In genomic region chr8:71130411-71131261, GRCm38 (mm10) we compare ENCODE assay signal across 12 mouse cellular contexts.
DNase-seq lines count a peak whose midpoint lies in the region; ATAC-seq lines count a peak whose summit lies in the region.
"Had no signal": no experiment of that assay in that cellular context is flagged by ENCODE, and none has a peak within 500 bp of the region (broad histone marks: within the 10 kb centered on the region; RNA-seq: fewer than 3 reads in every experiment).

No protein-coding gene starts in this region.

- H3K9me3 ChIP-seq in heart, embryonic 11.5 days (replicated peaks; ENCODE audit: control insufficient read depth, low read length) = no peaks in the 10 kb centered on the region; the same call in 1 of the 2 replicates
- no peaks in the 10 kb centered on the region; the same call in 1 of the 2 replicates for H3K9me3 ChIP-seq in neural tube, embryonic 11.5 days (ENCODE audit: control insufficient read depth, low read length)
- no peaks in the 10 kb centered on the region for H3K9me3 ChIP-seq in limb, embryonic 15.5 days
- H3K9me3 ChIP-seq: liver, embryonic 13.5 days had no signal

- ATAC-seq in heart, embryonic 11.5 days (replicated peaks; ENCODE audit: insufficient number of reproducible peaks, low FRiP score, low TSS enrichment) = peak; percentile 71
- peak; percentile 65 for ATAC-seq in neural tube, embryonic 11.5 days (ENCODE audit: insufficient read depth, low FRiP score, low TSS enrichment)
- peak; percentile 68 for ATAC-seq in limb, embryonic 15.5 days (ENCODE audit: insufficient number of reproducible peaks, low FRiP score, low TSS enrichment, low read depth)

- no peak overlapping the region for H3K27ac ChIP-seq in heart, embryonic 11.5 days (ENCODE audit: low read depth, low read length)
- no peak overlapping the region for H3K27ac ChIP-seq in neural tube, embryonic 11.5 days (ENCODE audit: low read depth, low read length)
- H3K27ac ChIP-seq in limb, embryonic 15.5 days = no peak overlapping the region
- H3K27ac ChIP-seq: liver, embryonic 13.5 days had no signal

- H3K9ac ChIP-seq in heart, embryonic 11.5 days (ENCODE audit: low read depth, low read length) = no peak overlapping the region
- no peak overlapping the region for H3K9ac ChIP-seq in neural tube, embryonic 11.5 days (ENCODE audit: low read length)
- H3K9ac ChIP-seq in limb, embryonic 15.5 days = no peak overlapping the region
- H3K9ac ChIP-seq: liver, embryonic 13.5 days had no signal

- H3K27me3 ChIP-seq in heart, embryonic 11.5 days (ENCODE audit: control insufficient read depth, insufficient read depth, low read length) = no peaks in the 10 kb centered on the region
- H3K27me3 ChIP-seq in neural tube, embryonic 11.5 days (ENCODE audit: control insufficient read depth, insufficient read depth, low read length) = no peaks in the 10 kb centered on the region
- no peaks in the 10 kb centered on the region for H3K27me3 ChIP-seq in limb, embryonic 15.5 days
- H3K27me3 ChIP-seq: liver, embryonic 13.5 days had no signal

- no peaks in the 10 kb centered on the region for H3K4me1 ChIP-seq in heart, embryonic 11.5 days (ENCODE audit: control insufficient read depth, insufficient read depth, low read length)
- H3K4me1 ChIP-seq in neural tube, embryonic 11.5 days (ENCODE audit: control insufficient read depth, insufficient read depth, low read length) = no peaks in the 10 kb centered on the region
- no peaks in the 10 kb centered on the region for H3K4me1 ChIP-seq in limb, embryonic 15.5 days
- H3K4me1 ChIP-seq: liver, embryonic 13.5 days had no signal

- no peak for DNase-seq in heart, postnatal 4 days
- DNase-seq in neural tube, embryonic 11.5 days (ENCODE audit: low spot score) = no peak
- no peak for DNase-seq in neural tube, embryonic 10.5 days (ENCODE audit: extremely low spot score, low spot score)
- no peak for DNase-seq in ovary, postnatal 10 days (ENCODE audit: low spot score)
- no peak for DNase-seq in frontal cortex, postnatal 25 days (ENCODE audit: low spot score in 2 of 2)
- no peak for DNase-seq in natural killer cell, adult 2 months (ENCODE audit: low spot score in 2 of 2)
- DNase-seq: cerebellum, adult 9-10 months; kidney, adult 2 months; liver, embryonic 13.5 days had no signal

- H3K4me2 ChIP-seq in heart, embryonic 11.5 days = no peak overlapping the region
- H3K4me2 ChIP-seq in neural tube, embryonic 11.5 days (ENCODE audit: low read depth) = no peak overlapping the region
- H3K4me2 ChIP-seq in limb, embryonic 15.5 days = no peak overlapping the region
- H3K4me2 ChIP-seq: liver, embryonic 13.5 days had no signal

- no peaks in the 10 kb centered on the region for H3K36me3 ChIP-seq in heart, embryonic 11.5 days (ENCODE audit: control insufficient read depth, insufficient read depth, low read length)
- H3K36me3 ChIP-seq in neural tube, embryonic 11.5 days (ENCODE audit: control insufficient read depth, insufficient read depth, low read length) = no peaks in the 10 kb centered on the region
- H3K36me3 ChIP-seq in limb, embryonic 15.5 days = no peaks in the 10 kb centered on the region
- H3K36me3 ChIP-seq: liver, embryonic 13.5 days had no signal

- no peak overlapping the region for H3K4me3 ChIP-seq in heart, embryonic 11.5 days (ENCODE audit: low read depth, low read length)
- H3K4me3 ChIP-seq in neural tube, embryonic 11.5 days (ENCODE audit: low read depth, low read length) = no peak overlapping the region
- no peak overlapping the region for H3K4me3 ChIP-seq in limb, embryonic 15.5 days
- H3K4me3 ChIP-seq: liver, embryonic 13.5 days; myocyte had no signal

- WGBS in heart, embryonic 11.5 days (ENCODE audit: insufficient replicate concordance) = 57% methylated on average over 4 of the region's 4 CpGs
- WGBS in neural tube, embryonic 11.5 days = 67% methylated on average over 4 of the region's 4 CpGs
- WGBS in limb, embryonic 15.5 days = 62% methylated on average over 4 of the region's 4 CpGs
